Mouse (Mus musculus) stomach, embryonic 15.5 days (tissue): ENCODE data around the gene Exoc3l4. TPM values are rescaled to one million over a fixed set of nuclear protein-coding genes. Genes with fewer than 3 reads are reported as not detected.

Experiments used
- ATAC-seq: fragments of 200-750 bp; cut with Nextera tagmentation; 2 replicates; pipeline ENCODE4 v1.8.0; 2017; ENCODE audit warnings: low read depth, moderate number of reproducible peaks, moderate TSS enrichment; ENCODE audit not compliant: insufficient read depth, low FRiP score
- H3K27ac ChIP-seq: fragments of 300-500 bp; sonication (generic); 2 replicates; pipeline ENCODE4 v1.5.1; 2015; ENCODE audit warnings: mild to moderate bottlenecking, inconsistent platforms
- H3K27me3 ChIP-seq: fragments of 300-500 bp; sonication (generic); replicated peaks from 2 replicates; pipeline ENCODE4 v1.6.1; 2015; ENCODE audit warnings: inconsistent platforms
- H3K36me3 ChIP-seq: fragments of 300-500 bp; sonication (generic); 2 replicates; pipeline ENCODE4 v1.6.1; 2015; ENCODE audit warnings: inconsistent platforms
- H3K4me1 ChIP-seq: fragments of 300-500 bp; sonication (generic); 2 replicates; pipeline ENCODE4 v1.6.1; 2015; ENCODE audit warnings: inconsistent platforms
- H3K4me2 ChIP-seq: fragments of 300-500 bp; sonication (generic); 2 replicates; pipeline ENCODE4 v1.6.1; 2015; ENCODE audit warnings: mild to moderate bottlenecking, inconsistent platforms
- H3K4me3 ChIP-seq: fragments of 300-500 bp; sonication (generic); replicated peaks from 2 replicates; pipeline ENCODE4 v1.5.1; 2015; ENCODE audit warnings: inconsistent platforms
- H3K9ac ChIP-seq: fragments of 300-500 bp; sonication (generic); 2 replicates; pipeline ENCODE4 v1.6.1; 2015; ENCODE audit warnings: inconsistent platforms
- H3K9me3 ChIP-seq: fragments of 300-500 bp; sonication (generic); 2 replicates; pipeline ENCODE4 v1.6.1; 2016; ENCODE audit warnings: inconsistent platforms
- WGBS: fragments of 180-500 bp; shearing (Covaris S2); methylation state at CpG from one replicate; pipeline ENCODE4 v1.1.7; 2015; 5-methylcytosine and 5-hydroxymethylcytosine counted together
- polyA plus RNA-seq: library from polyadenylated mRNA; unstranded; fragments of >200 nt; fragmentation: Nextera tagmentation; extraction: Ambion mirVana; gene quantifications from 2 replicates; pipeline ENCODE4 v1.2.1, GENCODE M21; 2015

Gene Exoc3l4
- polyA plus RNA-seq, 1 experiment from 2014 or later, result 8.5 TPM

DNA sequence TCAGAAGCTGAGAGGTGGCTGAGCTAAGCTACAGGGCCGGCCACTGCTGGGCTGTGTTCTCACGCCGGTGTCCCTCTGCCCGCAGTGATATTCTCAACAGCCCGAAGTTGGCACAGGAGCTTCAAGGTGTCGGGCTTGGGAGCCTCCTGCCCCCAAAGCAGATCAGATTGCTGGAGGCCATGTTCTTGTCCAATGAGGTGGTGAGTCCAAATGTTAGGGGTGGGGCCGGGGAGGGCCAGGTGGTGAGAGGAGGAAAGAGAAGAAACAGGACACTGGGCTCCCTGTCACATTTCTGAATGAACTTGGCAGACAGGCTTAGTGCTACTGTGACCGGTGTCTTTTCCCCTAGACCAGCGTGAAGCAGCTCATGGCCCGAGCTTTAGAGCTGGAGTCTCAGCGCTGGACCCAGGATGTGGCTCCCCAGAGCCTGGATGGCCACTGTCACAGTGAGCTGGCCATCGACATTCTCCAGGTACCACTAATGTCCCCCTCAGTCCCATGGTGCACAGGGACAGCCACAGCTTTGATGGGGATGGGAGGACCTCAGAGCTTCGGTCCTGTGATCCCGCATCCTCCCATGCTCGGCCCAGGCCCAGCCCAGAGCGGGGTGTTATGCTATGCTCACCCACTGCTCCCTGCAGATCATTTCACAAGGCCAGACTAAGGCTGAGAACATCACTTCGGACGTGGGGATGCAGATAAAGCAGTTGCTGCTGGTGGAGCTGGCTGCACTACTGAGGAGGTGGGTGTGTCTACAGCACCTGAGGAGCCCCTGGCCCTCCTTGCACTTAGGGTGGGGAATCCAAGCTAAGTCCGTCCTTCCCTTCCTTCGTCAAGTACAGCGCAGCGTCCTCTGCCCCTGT is 31.3 kb downstream of the Exoc3l4 start:
- no peaks in the 10 kb centered on the region for H3K36me3 ChIP-seq
- H3K4me1 ChIP-seq, result peaks cover 27% of the 10 kb centered on the region
- no peak for ATAC-seq
- H3K4me3 ChIP-seq, result no peak overlapping the region
- no peak overlapping the region for H3K9ac ChIP-seq
- no peak overlapping the region for H3K27ac ChIP-seq
- H3K9me3 ChIP-seq, result no peaks in the 10 kb centered on the region
- WGBS, result 40% methylated on average over 22 of the region's 22 CpGs
- peaks cover 67% of the 10 kb centered on the region for H3K27me3 ChIP-seq
- no peak overlapping the region for H3K4me2 ChIP-seq

DNA sequence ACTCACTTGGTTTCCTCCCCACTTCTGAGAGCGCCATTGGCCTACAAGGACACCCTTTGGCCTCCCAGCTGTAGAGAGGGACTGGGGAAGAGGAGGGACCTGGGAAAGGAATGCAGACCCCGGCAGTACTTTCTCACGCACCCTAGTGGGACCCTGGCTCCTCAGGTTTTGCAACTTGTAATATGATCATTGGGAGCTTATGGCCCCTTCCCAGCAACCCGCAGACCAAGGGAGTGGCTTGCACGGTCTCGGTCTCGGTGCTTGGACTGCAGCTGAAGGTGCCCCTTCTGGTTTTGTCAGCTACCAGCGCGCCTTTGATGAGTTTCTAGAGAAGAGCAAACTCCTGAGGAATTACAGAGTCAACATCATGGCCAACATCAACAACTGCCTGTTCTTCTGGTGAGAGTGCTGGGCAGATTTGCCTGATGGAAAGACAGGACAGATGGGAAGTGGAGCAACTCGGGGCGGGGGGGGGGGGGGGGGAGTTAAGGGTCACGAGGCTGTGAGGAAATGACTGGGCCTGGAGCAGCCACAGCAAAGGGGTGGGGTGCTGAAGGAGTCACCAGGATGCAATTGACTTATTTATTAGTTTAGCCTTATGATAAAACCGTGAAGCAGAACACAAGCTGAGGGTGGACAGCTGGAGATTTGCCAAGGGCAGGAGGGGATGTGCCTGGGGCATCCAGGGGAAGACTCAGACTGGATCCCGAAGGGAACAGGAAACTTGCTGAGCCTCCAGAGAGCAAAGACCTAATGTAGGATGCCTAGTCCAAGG is 32.3 kb downstream of the Exoc3l4 start:
- H3K27ac ChIP-seq, result no peak overlapping the region
- peaks cover 36% of the 10 kb centered on the region for H3K4me1 ChIP-seq
- H3K36me3 ChIP-seq, result no peaks in the 10 kb centered on the region
- ATAC-seq, result no peak
- no peak overlapping the region for H3K9ac ChIP-seq
- H3K9me3 ChIP-seq, result no peaks in the 10 kb centered on the region
- H3K4me3 ChIP-seq, result no peak overlapping the region
- 22% methylated on average over 12 of the region's 14 CpGs for WGBS
- H3K27me3 ChIP-seq, result peaks cover 57% of the 10 kb centered on the region
- H3K4me2 ChIP-seq, result no peak overlapping the region; the same call in 1 of the 2 replicates

DNA sequence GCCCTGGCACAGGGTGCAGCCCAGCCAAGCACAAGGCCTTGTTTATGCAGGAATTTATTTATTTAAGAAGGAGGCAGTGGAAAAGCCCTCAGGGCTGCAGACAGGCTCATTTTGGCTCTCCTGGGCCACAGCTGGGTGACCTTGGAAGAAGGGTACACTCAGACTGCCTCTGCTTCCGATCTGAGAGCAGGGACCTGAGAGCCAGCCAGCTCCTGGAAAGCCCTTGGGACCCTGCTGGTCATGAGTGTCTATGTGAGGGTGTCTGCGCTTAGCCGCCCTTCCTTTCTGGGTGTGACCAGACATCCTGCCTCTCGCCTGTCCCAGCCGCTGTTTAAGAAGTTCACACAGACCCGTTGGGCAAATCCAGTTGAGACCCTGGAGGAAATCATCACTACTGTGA is 33.5 kb downstream of the Exoc3l4 start:
- Histone ChIP-seq H3K9me3 (no peaks in the 10 kb centered on the region), H3K27me3 (peaks cover 44% of the 10 kb centered on the region), H3K27ac (no peak overlapping the region; the same call in 1 of the 2 replicates), H3K4me1 (peaks cover 44% of the 10 kb centered on the region), H3K4me2 (no peak overlapping the region), H3K4me3 (no peak overlapping the region), H3K36me3 (no peaks in the 10 kb centered on the region), H3K9ac (no peak overlapping the region)
- ATAC-seq, result no peak
- 50% methylated on average over 6 of the region's 6 CpGs for WGBS

DNA sequence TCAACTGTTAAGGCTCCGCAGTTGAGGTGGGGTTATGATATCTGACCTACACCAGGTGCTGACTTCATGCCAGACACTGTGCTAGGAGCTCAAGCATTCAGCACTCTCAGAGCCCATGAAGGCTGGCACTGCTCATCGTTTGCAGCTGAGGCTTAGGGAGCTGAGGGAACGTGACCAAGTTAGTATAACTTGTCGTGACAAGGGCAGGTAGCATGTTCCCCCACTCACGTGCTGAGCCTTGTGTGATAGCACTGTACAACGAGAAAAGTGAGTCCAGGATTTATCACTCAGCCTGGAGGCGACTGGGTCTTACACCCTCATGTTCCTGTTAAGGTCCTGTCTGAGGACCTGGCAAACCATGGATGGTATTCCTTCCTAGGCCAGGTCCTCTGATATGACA is 34.7 kb downstream of the Exoc3l4 start:
- Histone ChIP-seq H3K27me3 (peaks cover 35% of the 10 kb centered on the region), H3K4me1 (peaks cover 41% of the 10 kb centered on the region)
- WGBS, result 78% methylated on average over 7 of the region's 7 CpGs

DNA sequence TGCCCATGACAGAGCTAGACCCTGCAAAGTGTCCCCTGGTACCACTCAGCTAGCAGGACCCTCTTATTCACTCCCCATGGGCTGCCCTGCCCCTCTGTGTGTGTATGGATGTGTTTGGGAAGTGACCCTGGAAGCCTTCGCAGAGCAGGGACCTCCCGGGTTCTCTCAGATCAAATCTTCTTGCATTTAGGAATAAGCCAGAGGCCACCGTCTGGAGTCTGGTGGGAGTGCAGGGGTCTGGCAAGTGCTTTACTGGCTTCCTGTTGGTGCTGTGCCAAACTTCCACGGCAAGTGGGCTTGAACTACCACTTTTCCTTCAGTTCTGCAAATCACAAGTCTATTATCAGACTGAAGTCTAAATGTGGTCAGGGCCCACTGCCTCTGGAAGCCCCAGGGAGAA is 37.2 kb downstream of the Exoc3l4 start:
- 39% methylated on average over 4 of the region's 4 CpGs for WGBS

More for the DNA sequence above, 34.7 kb downstream of the Exoc3l4 start:
- H3K9me3 ChIP-seq, result no peaks in the 10 kb centered on the region
- no peaks in the 10 kb centered on the region for H3K36me3 ChIP-seq
- ATAC-seq, result no peak
- no peak overlapping the region for H3K27ac ChIP-seq
- no peak overlapping the region for H3K4me2 ChIP-seq
- no peak overlapping the region for H3K4me3 ChIP-seq
- H3K9ac ChIP-seq, result no peak overlapping the region

DNA sequence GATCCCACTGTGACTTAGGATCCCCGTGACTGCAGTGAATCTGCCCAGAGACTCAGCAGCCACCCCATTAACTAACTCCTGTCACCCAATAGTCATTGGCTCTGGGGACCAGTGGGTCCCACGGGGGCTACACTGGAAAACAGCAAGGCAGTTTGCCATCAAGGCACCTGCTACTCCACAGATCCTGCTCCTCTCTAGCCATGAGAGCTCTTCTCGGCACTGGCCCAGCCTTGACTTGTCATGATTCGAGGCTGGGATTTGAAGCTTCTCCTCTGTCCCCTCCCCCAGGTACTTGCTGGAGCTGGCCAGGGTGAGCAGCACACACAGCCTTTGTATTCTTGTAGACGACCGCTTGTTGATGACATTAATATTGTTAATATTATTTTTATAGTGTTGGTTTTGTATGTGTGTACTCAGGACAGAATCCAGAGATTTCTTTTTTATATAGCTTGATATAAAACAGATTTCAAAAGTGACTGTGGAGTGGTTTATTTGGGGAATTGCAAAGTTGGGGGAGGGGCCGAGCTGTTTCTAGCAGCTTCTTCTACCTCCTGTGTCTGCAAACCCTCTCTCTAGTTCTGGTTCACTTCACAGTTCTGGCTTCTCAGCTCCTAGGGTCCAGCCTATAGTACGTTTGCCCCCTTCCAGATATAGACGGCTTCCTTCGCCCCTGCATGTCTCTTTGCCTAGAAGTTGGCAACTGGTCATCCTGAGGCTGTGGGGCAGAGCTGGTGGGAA is 37.9 kb downstream of the Exoc3l4 start:
- Histone ChIP-seq H3K4me3 (no peak overlapping the region), H3K36me3 (no peaks in the 10 kb centered on the region), H3K27me3 (peaks cover 9% of the 10 kb centered on the region; the same call in 1 of the 2 replicates), H3K9ac (no peak overlapping the region), H3K4me1 (peaks cover 30% of the 10 kb centered on the region), H3K27ac (peak overlapping the region; percentile 12; the same call in 1 of the 2 replicates), H3K4me2 (no peak overlapping the region), H3K9me3 (no peaks in the 10 kb centered on the region)
- 0 out of 2 replicates have a peak, but pooled peaks have one; percentile 34 for ATAC-seq
- WGBS, result 47% methylated on average over 10 of the region's 10 CpGs

More for the DNA sequence above, 37.2 kb downstream of the Exoc3l4 start:
- Histone ChIP-seq H3K36me3 (no peaks in the 10 kb centered on the region), H3K4me3 (no peak overlapping the region), H3K4me2 (no peak overlapping the region), H3K27me3 (peaks cover 10% of the 10 kb centered on the region; the same call in 1 of the 2 replicates), H3K4me1 (peaks cover 35% of the 10 kb centered on the region), H3K9ac (no peak overlapping the region), H3K9me3 (no peaks in the 10 kb centered on the region), H3K27ac (no peak overlapping the region)
- no peak for ATAC-seq

DNA sequence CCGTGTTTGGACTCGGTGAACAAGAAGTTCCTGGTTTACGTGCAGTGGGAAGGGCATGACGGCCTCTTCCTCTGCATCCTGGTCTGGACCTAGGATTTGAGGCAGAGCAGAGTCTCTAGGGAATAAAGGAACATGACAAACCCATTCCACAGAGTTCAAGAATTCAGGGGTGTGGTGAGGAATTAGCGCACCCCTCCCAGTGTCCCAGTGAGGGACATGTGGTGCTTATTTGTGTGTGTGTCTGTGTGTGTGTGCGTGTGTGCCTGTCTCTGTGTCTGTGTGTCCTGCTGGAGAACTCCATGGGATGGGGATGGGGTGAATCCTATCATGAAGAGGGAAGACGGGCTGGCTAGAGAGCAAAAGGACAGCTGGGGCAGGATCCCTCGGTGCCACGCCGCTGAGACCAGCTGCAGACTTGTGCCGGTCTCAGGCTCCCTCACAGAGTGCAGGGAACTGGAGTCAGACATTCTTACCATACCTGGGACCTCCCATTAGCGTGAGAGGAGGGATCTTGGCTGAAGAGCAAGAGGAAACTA is 38.6 kb downstream of the Exoc3l4 start:
- WGBS, result 67% methylated on average over 12 of the region's 12 CpGs
- Histone ChIP-seq H3K27me3 (peaks cover 12% of the 10 kb centered on the region; the same call in 1 of the 2 replicates), H3K36me3 (no peaks in the 10 kb centered on the region), H3K4me2 (no peak overlapping the region), H3K27ac (peak overlapping the region; percentile 12; the same call in 1 of the 2 replicates), H3K9ac (no peak overlapping the region), H3K4me3 (no peak overlapping the region), H3K9me3 (no peaks in the 10 kb centered on the region), H3K4me1 (peaks cover 24% of the 10 kb centered on the region)
- no peak for ATAC-seq

DNA sequence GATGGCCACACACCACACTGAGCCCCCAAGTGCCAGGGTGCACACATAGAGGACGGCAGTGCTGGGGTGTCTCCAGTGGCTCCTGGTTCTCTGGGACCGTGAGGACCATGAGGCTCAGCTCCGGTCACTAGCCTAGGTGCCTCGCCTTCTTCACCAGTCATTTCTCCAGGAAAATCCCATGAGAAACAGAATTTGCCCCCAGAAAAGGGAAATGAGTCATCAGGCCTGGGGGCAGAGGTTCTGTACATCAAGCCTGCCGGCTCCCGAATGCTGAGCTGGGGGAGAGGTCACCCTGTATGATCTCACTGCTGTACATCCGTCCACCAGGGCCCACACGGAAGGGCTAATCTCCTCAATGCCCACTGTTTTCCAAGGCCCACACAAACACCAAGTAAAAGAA is 39.0 kb downstream of the Exoc3l4 start:
- 54% methylated on average over 8 of the region's 8 CpGs for WGBS
- Histone ChIP-seq H3K27ac (no peak overlapping the region), H3K9ac (no peak overlapping the region), H3K27me3 (peaks cover 12% of the 10 kb centered on the region; the same call in 1 of the 2 replicates), H3K36me3 (no peaks in the 10 kb centered on the region), H3K4me3 (no peak overlapping the region), H3K9me3 (no peaks in the 10 kb centered on the region), H3K4me1 (peaks cover 23% of the 10 kb centered on the region), H3K4me2 (no peak overlapping the region)
- no peak for ATAC-seq

DNA sequence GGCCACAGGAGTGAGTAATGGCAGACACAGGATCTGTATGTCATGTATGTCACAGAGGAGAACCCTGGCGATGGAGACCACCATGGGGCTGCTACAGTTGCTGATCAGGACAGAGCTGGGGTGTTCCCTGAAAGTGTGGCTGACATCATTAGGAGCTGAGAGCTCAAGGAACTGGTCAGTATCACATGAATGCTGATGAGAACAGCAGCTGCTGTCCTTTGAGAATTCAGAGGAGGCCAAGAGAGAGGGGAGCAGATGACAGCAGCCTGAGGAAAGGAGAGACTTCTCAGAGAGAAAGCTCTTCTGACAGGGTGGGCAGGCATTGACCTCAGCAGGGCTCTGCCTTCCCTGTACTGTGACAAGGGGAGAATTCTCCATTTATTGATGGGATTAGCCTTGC is 40.9 kb downstream of the Exoc3l4 start:
- no peak overlapping the region for H3K4me2 ChIP-seq
- H3K4me1 ChIP-seq, result peaks cover 26% of the 10 kb centered on the region
- H3K4me3 ChIP-seq, result no peak overlapping the region
- H3K9ac ChIP-seq, result no peak overlapping the region
- 0 out of 2 replicates have a peak, but pooled peaks cover 6% of the 10 kb centered on the region for H3K27me3 ChIP-seq
- no peaks in the 10 kb centered on the region for H3K9me3 ChIP-seq
- no peak for ATAC-seq
- WGBS, result 73% methylated on average over 1 of the region's 1 CpGs
- H3K27ac ChIP-seq, result no peak overlapping the region
- H3K36me3 ChIP-seq, result no peaks in the 10 kb centered on the region

DNA sequence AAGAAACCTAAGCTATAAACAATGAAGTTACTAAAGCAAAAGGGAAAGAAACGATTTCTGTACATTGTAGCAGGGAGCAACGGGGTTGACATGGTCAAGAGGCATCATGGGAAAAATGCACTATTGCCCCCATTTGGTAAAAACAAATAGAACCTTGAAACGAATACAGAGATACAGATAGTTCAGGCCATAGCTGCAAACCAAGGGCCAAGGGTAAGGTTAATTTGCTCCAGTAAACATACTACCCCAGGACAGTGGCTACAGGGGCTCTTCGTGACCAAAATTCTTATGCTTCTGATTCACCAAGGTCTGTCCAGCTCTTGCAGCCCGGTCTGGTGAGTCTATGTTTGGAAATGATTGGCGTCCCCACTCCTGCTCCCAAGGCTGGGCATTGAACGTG is 46.8 kb downstream of the Exoc3l4 start:
- no peak overlapping the region for H3K4me2 ChIP-seq
- no peaks in the 10 kb centered on the region for H3K9me3 ChIP-seq
- H3K36me3 ChIP-seq, result no peaks in the 10 kb centered on the region
- 67% methylated on average over 7 of the region's 7 CpGs for WGBS
- no peak overlapping the region for H3K9ac ChIP-seq
- H3K4me1 ChIP-seq, result 0 out of 2 replicates have a peak, but pooled peaks cover 3% of the 10 kb centered on the region
- H3K27me3 ChIP-seq, result 0 out of 2 replicates have a peak, but pooled peaks cover 3% of the 10 kb centered on the region
- no peak overlapping the region for H3K27ac ChIP-seq
- ATAC-seq, result no peak
- no peak overlapping the region for H3K4me3 ChIP-seq

DNA sequence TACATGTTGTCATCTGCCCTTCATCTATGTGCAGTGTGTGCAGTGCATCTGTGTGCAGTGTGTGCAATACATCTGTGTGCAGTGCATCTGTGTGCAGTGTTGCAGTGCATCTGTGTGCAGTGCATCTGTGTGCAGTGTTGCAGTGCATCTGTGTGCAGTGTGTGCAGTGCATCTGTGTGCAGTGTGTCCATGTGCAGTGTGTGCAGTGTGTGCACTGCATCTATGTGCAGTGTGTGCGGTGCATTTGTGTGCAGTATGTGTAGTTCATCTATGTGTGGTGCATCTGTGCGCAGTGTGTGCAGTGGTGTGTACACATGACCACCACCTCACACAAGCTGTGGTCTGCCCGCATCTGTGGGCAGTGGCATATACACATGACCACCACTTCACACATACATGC is 49.6 kb downstream of the Exoc3l4 start:
- Histone ChIP-seq H3K9me3 (no peaks in the 10 kb centered on the region), H3K27ac (no peak overlapping the region), H3K9ac (no peak overlapping the region), H3K36me3 (no peaks in the 10 kb centered on the region), H3K4me3 (no peak overlapping the region), H3K4me1 (0 out of 2 replicates have a peak, but pooled peaks cover 6% of the 10 kb centered on the region), H3K27me3 (no peaks in the 10 kb centered on the region), H3K4me2 (no peak overlapping the region)
- 90% methylated on average over 3 of the region's 3 CpGs for WGBS
- no peak for ATAC-seq
